Mouse (Mus musculus) lung, adult 2 months (tissue): ENCODE measurements around the gene Scarf1.

Experiments
- CTCF ChIP-seq: fragments of 200-500 bp; IDR thresholded peaks from 2 replicates; pipeline ENCODE4 v1.5.1; 2011; ENCODE audit warnings: mild to moderate bottlenecking, low read length, control low read depth; ENCODE audit not compliant: insufficient read depth
- POLR2A ChIP-seq: fragments of 200-500 bp; IDR thresholded peaks from 2 replicates; pipeline ENCODE4 v1.6.1; 2011; ENCODE audit warnings: low read depth, mild to moderate bottlenecking, control low read depth, low read length, borderline replicate concordance; ENCODE audit errors: extremely low read depth

DNA sequence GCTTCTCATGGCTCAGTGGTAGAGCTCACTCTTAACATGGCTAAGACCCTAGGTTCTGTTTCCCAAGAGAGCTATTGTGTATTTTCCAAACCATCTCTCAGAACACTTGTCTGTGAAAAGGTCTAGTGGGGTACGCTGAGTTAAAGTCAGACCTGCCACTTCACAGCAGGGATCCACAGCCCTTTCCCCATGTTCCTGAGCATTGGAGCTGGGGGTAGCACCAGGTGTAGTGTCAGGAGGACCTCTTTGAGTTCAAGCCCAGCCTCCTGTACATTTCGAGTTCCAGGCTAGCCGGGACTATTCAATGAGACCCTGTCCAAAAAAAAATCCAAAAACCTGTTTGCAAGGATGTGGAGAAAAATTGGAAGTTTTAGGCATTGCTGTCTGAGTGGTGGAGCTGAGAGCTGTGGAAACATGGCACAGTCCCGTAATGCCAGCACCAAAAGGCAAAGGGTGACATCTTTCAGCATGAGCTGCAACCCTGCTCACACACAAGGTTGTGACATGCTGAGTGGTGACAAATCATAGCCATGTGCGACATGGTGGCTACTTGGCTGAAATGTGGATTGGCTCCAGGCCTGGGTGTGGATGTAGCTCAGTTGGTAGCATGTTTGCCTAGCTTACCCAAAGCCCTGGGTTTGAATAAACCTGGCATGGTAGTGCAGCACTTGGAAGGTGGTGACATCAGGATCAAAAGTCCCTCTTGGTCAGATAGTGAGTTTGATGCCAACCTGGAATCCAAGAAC, 61.2 kb downstream of the Scarf1 start:
- TF ChIP-seq CTCF (no peak), POLR2A (no peak)
